Mouse (Mus musculus) brain, embryonic 14.5 days (tissue): ENCODE results near the gene Sdr42e1.

ENCODE experiments used
- CTCF ChIP-seq: fragments of 200-500 bp; IDR thresholded peaks from 2 replicates; pipeline ENCODE4 v1.5.1; 2012; ENCODE audit warnings: inconsistent platforms, mild to moderate bottlenecking, moderate library complexity, borderline replicate concordance; ENCODE audit not compliant: insufficient read depth, insufficient read length; ENCODE audit errors: extremely low read depth
- POLR2A ChIP-seq: fragments of 200-500 bp; IDR thresholded peaks from 2 replicates; pipeline ENCODE4 v1.6.1; 2012; ENCODE audit warnings: mild to moderate bottlenecking, inconsistent platforms, borderline replicate concordance; ENCODE audit not compliant: poor library complexity, insufficient read depth, insufficient read length, severe bottlenecking; ENCODE audit errors: extremely low read depth

DNA sequence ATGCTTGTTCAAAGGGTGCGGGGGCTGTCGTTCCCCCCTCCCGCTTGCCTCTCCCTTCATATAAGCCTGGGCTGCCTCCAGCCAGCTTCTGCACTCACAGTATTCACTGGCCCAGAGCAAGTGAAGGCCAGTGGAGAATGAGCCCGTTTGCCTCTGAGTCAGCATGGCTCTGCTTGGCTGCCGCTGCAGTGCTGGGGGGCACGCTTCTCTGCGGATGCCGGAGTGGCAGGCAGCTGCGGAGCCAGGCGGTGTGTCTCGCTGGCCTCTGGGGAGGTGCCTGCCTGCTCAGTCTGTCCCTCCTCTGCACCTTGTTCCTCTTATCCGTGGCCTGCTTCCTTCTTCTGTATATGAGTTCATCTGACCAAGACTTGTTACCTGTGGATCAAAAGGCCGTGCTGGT is 28.4 kb upstream of the Sdr42e1 start, which contains the start of gene Hsd17b2:
- no peak for TF ChIP-seq CTCF
- TF ChIP-seq POLR2A = no peak
